29 mouse cellular contexts compared by ENCODE assay signal in the genomic region with DNA sequence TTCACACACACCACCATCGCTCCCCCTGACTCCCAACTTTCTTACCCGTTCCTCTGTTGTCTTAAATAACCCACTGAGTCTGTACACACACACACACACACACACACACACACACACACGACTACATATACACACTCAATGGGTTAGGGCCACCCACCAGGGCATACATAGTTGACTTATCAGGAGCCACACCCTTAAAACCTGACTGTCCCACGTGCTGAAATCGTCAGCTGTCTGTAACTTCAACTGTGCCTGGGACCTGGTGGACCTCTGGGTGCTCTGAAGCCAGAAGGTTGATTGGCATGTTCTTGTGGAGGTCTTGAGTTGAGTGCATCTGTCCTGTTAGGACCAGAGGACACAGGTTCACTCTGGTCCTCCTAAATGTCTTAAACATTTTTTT.
DNase-seq lines count a peak whose midpoint lies in the region; ATAC-seq lines count a peak whose summit lies in the region.
"Had no signal": no experiment of that assay in that cellular context is flagged by ENCODE, and none has a peak within 500 bp of the region (broad histone marks: within the 10 kb centered on the region; RNA-seq: fewer than 3 reads in every experiment).

No protein-coding gene starts in this region.

- no peak overlapping the region for H3K27ac ChIP-seq in midbrain, embryonic 11.5 days (ENCODE audit: low read depth, low read length)
- H3K27ac ChIP-seq in midbrain, embryonic 14.5 days (replicated peaks; ENCODE audit: low read depth, low read length), result no peak overlapping the region
- H3K27ac ChIP-seq in liver, embryonic 16.5 days (ENCODE audit: low read length), result no peak overlapping the region
- H3K27ac ChIP-seq in kidney, embryonic 16.5 days (ENCODE audit: low read length), result no peak overlapping the region
- H3K27ac ChIP-seq: embryonic facial prominence, embryonic 10.5 days; embryonic facial prominence, embryonic 15.5 days; hindbrain, embryonic 13.5 days; layer of hippocampus, adult 2 months; midbrain, embryonic 12.5 days; neural tube, embryonic 13.5 days had no signal

- no peak overlapping the region for H3K4me2 ChIP-seq in midbrain, embryonic 11.5 days
- no peak overlapping the region for H3K4me2 ChIP-seq in midbrain, embryonic 14.5 days (ENCODE audit: low read length)
- 0 out of 2 replicates have a peak overlapping the region, but pooled peaks have one; percentile 2 for H3K4me2 ChIP-seq in liver, embryonic 16.5 days (ENCODE audit: low read depth, low read length)
- no peak overlapping the region for H3K4me2 ChIP-seq in kidney, embryonic 16.5 days (replicated peaks; ENCODE audit: low read depth, low read length)
- H3K4me2 ChIP-seq: embryonic facial prominence, embryonic 15.5 days; heart, embryonic 12.5 days; hindbrain, embryonic 13.5 days; lung, embryonic 14.5 days; midbrain, embryonic 12.5 days; neural tube, embryonic 13.5 days had no signal

- H3K9ac ChIP-seq in midbrain, embryonic 11.5 days (ENCODE audit: low read length), result no peak overlapping the region
- H3K9ac ChIP-seq in midbrain, embryonic 14.5 days (replicated peaks; ENCODE audit: low read length), result no peak overlapping the region
- no peak overlapping the region for H3K9ac ChIP-seq in liver, embryonic 16.5 days (ENCODE audit: low read depth, low read length)
- no peak overlapping the region for H3K9ac ChIP-seq in kidney, embryonic 16.5 days (replicated peaks; ENCODE audit: low read length)
- H3K9ac ChIP-seq: embryonic facial prominence, embryonic 15.5 days; heart, embryonic 12.5 days; hindbrain, embryonic 13.5 days; lung, embryonic 14.5 days; midbrain, embryonic 12.5 days; neural tube, embryonic 13.5 days had no signal

- H3K36me3 ChIP-seq in midbrain, embryonic 11.5 days (ENCODE audit: control insufficient read depth, insufficient read depth, low read length), result no peaks in the 10 kb centered on the region
- no peaks in the 10 kb centered on the region for H3K36me3 ChIP-seq in midbrain, embryonic 14.5 days (ENCODE audit: control insufficient read depth, insufficient read depth, low read length)
- H3K36me3 ChIP-seq in liver, embryonic 16.5 days (ENCODE audit: control insufficient read depth, insufficient read depth), result no peaks in the 10 kb centered on the region
- H3K36me3 ChIP-seq in kidney, embryonic 16.5 days (ENCODE audit: insufficient read depth, low read length), result peaks cover 12% of the 10 kb centered on the region
- H3K36me3 ChIP-seq: midbrain, embryonic 12.5 days; neural tube, embryonic 13.5 days had no signal

- H3K4me1 ChIP-seq in midbrain, embryonic 11.5 days (ENCODE audit: control insufficient read depth, insufficient read depth, low read length), result peaks cover 2% of the 10 kb centered on the region; the same call in 1 of the 2 replicates
- H3K4me1 ChIP-seq in midbrain, embryonic 14.5 days (ENCODE audit: control insufficient read depth, insufficient read depth, low read length), result no peaks in the 10 kb centered on the region
- H3K4me1 ChIP-seq in liver, embryonic 16.5 days (ENCODE audit: control insufficient read depth, low read depth, low read length), result peaks cover 44% of the 10 kb centered on the region
- H3K4me1 ChIP-seq in kidney, embryonic 16.5 days (ENCODE audit: insufficient read depth, low read length), result 0 out of 2 replicates have a peak, but pooled peaks cover 8% of the 10 kb centered on the region

- H3K9me3 ChIP-seq in midbrain, embryonic 11.5 days (ENCODE audit: control insufficient read depth, low read length), result peaks cover 12% of the 10 kb centered on the region
- H3K9me3 ChIP-seq in midbrain, embryonic 14.5 days (ENCODE audit: control insufficient read depth, low read length), result peaks cover 21% of the 10 kb centered on the region
- no peaks in the 10 kb centered on the region for H3K9me3 ChIP-seq in liver, embryonic 16.5 days (replicated peaks; ENCODE audit: control insufficient read depth, low read length)
- H3K9me3 ChIP-seq in kidney, embryonic 16.5 days (ENCODE audit: low read length), result peaks cover 28% of the 10 kb centered on the region

- 82% methylated on average over 5 of the region's 5 CpGs for WGBS in midbrain, embryonic 11.5 days
- WGBS in midbrain, embryonic 14.5 days, result 91% methylated on average over 5 of the region's 5 CpGs
- WGBS in liver, embryonic 16.5 days (ENCODE audit: insufficient replicate concordance), result 45% methylated on average over 5 of the region's 5 CpGs
- WGBS in kidney, embryonic 16.5 days, result 84% methylated on average over 5 of the region's 5 CpGs

- no peak for ATAC-seq in midbrain, embryonic 11.5 days (ENCODE audit: low FRiP score)
- no peak for ATAC-seq in midbrain, embryonic 14.5 days (ENCODE audit: low FRiP score, low TSS enrichment)
- ATAC-seq in erythroid progenitor cell, adult 5-6 weeks (replicated peaks; ENCODE audit: low FRiP score, poor library complexity, severe bottlenecking), result peak; percentile 66
- ATAC-seq in liver, embryonic 16.5 days (ENCODE audit: low read depth), result peak; percentile 76
- ATAC-seq in kidney, embryonic 16.5 days (ENCODE audit: low FRiP score, low TSS enrichment), result no peak; the same call in 1 of the 2 replicates
- ATAC-seq: forebrain, embryonic 14.5 days; Patski had no signal

- no peak overlapping the region for H3K4me3 ChIP-seq in midbrain, embryonic 11.5 days (ENCODE audit: low read depth, low read length)
- H3K4me3 ChIP-seq in midbrain, embryonic 14.5 days (replicated peaks; ENCODE audit: low read depth, low read length), result no peak overlapping the region
- no peak overlapping the region for H3K4me3 ChIP-seq in liver, embryonic 16.5 days (ENCODE audit: low read depth, low read length)
- no peak overlapping the region for H3K4me3 ChIP-seq in kidney, embryonic 16.5 days (ENCODE audit: low read length)
- H3K4me3 ChIP-seq: embryonic facial prominence, embryonic 10.5 days; embryonic facial prominence, embryonic 15.5 days; heart, embryonic 12.5 days; hindbrain, embryonic 13.5 days; layer of hippocampus, adult 2 months; midbrain, embryonic 12.5 days; neural tube, embryonic 13.5 days had no signal

- no peaks in the 10 kb centered on the region for H3K27me3 ChIP-seq in midbrain, embryonic 11.5 days (ENCODE audit: control insufficient read depth, insufficient read depth, low read length)
- H3K27me3 ChIP-seq in midbrain, embryonic 14.5 days (ENCODE audit: control insufficient read depth, insufficient read depth, low read length), result no peaks in the 10 kb centered on the region
- no peaks in the 10 kb centered on the region for H3K27me3 ChIP-seq in liver, embryonic 16.5 days (ENCODE audit: control insufficient read depth, insufficient read depth, low read depth, low read length)
- H3K27me3 ChIP-seq in kidney, embryonic 16.5 days (ENCODE audit: insufficient read depth, low read length), result no peaks in the 10 kb centered on the region
- H3K27me3 ChIP-seq: CH12.LX; embryonic facial prominence, embryonic 15.5 days; heart, embryonic 12.5 days; hindbrain, embryonic 13.5 days; midbrain, embryonic 12.5 days; neural tube, embryonic 13.5 days; Patski had no signal

- peak; percentile 17 for DNase-seq in midbrain, embryonic 11.5 days (ENCODE audit: low spot score, missing footprints)
- no peak for DNase-seq in midbrain, embryonic 14.5 days
- no peak for DNase-seq in thymus, postnatal 10 days (ENCODE audit: low spot score in 2 of 2)
- DNase-seq in testis, postnatal 14 days (ENCODE audit: low spot score), result no peak
- DNase-seq: adrenal gland, postnatal 25 days; cerebellum, adult 18-20 months; cerebellum, postnatal 14 days; gastrocnemius, postnatal 25 days; heart, adult 18-20 months; heart, postnatal 4 days; kidney, adult 11 months; kidney, postnatal 36 days; left cerebral cortex, postnatal 4 days; lung, embryonic 14.5 days; lung, postnatal 14 days; thymus, postnatal 25 days had no signal

Comparison
In these comparisons a context has a peak if more than half of its experiments do, and no peak if none do; other contexts are left out.
1. ATAC-seq: peak in erythroid progenitor cell, adult 5-6 weeks (single experiment) and liver, embryonic 16.5 days (single experiment); none in midbrain, embryonic 11.5 days (single experiment), midbrain, embryonic 14.5 days (single experiment) and kidney, embryonic 16.5 days (single experiment).